Mouse (Mus musculus): ENCODE data around the gene Zfp62. TPM values are rescaled to one million over a fixed set of nuclear protein-coding genes. Genes with fewer than 3 reads are reported as not detected.

Zfp62 gene
- polyA plus RNA-seq (2014; fragmentation: Illumina TruSeq; extraction: RNeasy Lipid Tissue Mini Kit (QIAGEN cat#74804); ENCODE audit: insufficient read depth, low read depth, low replicate concordance): 10.9 TPM

GRCm38 (mm10) chr11:49203129-49203768, at the start of gene Zfp62:
Zfp62 (plus strand) TSS chr11:49203292.

GRCm38 (mm10) chr11:49154077-49154476, 49.0 kb upstream of the Zfp62 start, which contains the start of gene Olfr1394:
Olfr1394 (plus strand) TSS chr11:49154377.

GRCm38 (mm10) chr11:49186955-49187488, 16.1 kb upstream of the Zfp62 start, which contains the start of gene Btnl9:
Btnl9 (minus strand) TSS chr11:49187159.

GRCm38 (mm10) chr11:49243727-49244594, 40.9 kb downstream of the Zfp62 start, which contains the start of gene Mgat1:
Mgat1 (plus strand) TSS chr11:49244191.

Other genes with a start within 250 kb of the Zfp62 start
- 0.87 TPM for gene Olfr56, start 224.4 kb upstream of the Zfp62 start, polyA plus RNA-seq (2014; fragmentation: Illumina TruSeq; extraction: RNeasy Lipid Tissue Mini Kit (QIAGEN cat#74804); ENCODE audit: insufficient read depth, low read depth, low replicate concordance)
- gene 9930111J21Rik1, start 223.9 kb upstream of the Zfp62 start, polyA plus RNA-seq (2014; fragmentation: Illumina TruSeq; extraction: RNeasy Lipid Tissue Mini Kit (QIAGEN cat#74804); ENCODE audit: insufficient read depth, low read depth, low replicate concordance): 1.6 TPM
- 0.61 TPM for gene Gm12185, start 211.1 kb upstream of the Zfp62 start, polyA plus RNA-seq (2014; fragmentation: Illumina TruSeq; extraction: RNeasy Lipid Tissue Mini Kit (QIAGEN cat#74804); ENCODE audit: insufficient read depth, low read depth, low replicate concordance)
- 6.5 TPM for gene Tgtp1, start 209.1 kb upstream of the Zfp62 start, polyA plus RNA-seq (2014; fragmentation: Illumina TruSeq; extraction: RNeasy Lipid Tissue Mini Kit (QIAGEN cat#74804); ENCODE audit: insufficient read depth, low read depth, low replicate concordance)
- 3.5 TPM for gene 9930111J21Rik2, start 152.1 kb upstream of the Zfp62 start, polyA plus RNA-seq (2014; fragmentation: Illumina TruSeq; extraction: RNeasy Lipid Tissue Mini Kit (QIAGEN cat#74804); ENCODE audit: insufficient read depth, low read depth, low replicate concordance)
- gene Tgtp2, start 139.1 kb upstream of the Zfp62 start, polyA plus RNA-seq (2014; fragmentation: Illumina TruSeq; extraction: RNeasy Lipid Tissue Mini Kit (QIAGEN cat#74804); ENCODE audit: insufficient read depth, low read depth, low replicate concordance): 23.2 TPM
- gene Ifi47, start 126.7 kb upstream of the Zfp62 start, polyA plus RNA-seq (2014; fragmentation: Illumina TruSeq; extraction: RNeasy Lipid Tissue Mini Kit (QIAGEN cat#74804); ENCODE audit: insufficient read depth, low read depth, low replicate concordance): 39.1 TPM
- gene Olfr1396, start 88.4 kb upstream of the Zfp62 start, polyA plus RNA-seq (2014; fragmentation: Illumina TruSeq; extraction: RNeasy Lipid Tissue Mini Kit (QIAGEN cat#74804); ENCODE audit: insufficient read depth, low read depth, low replicate concordance): not detected
- gene Olfr1395, start 61.0 kb upstream of the Zfp62 start, polyA plus RNA-seq (2014; fragmentation: Illumina TruSeq; extraction: RNeasy Lipid Tissue Mini Kit (QIAGEN cat#74804); ENCODE audit: insufficient read depth, low read depth, low replicate concordance): not detected
- gene Olfr1394, start 48.9 kb upstream of the Zfp62 start, polyA plus RNA-seq (2014; fragmentation: Illumina TruSeq; extraction: RNeasy Lipid Tissue Mini Kit (QIAGEN cat#74804); ENCODE audit: insufficient read depth, low read depth, low replicate concordance): not detected
- gene Btnl9, start 16.1 kb upstream of the Zfp62 start, polyA plus RNA-seq (2014; fragmentation: Illumina TruSeq; extraction: RNeasy Lipid Tissue Mini Kit (QIAGEN cat#74804); ENCODE audit: insufficient read depth, low read depth, low replicate concordance): 0.89 TPM
- gene Mgat1, start 40.9 kb downstream of the Zfp62 start, polyA plus RNA-seq (2014; fragmentation: Illumina TruSeq; extraction: RNeasy Lipid Tissue Mini Kit (QIAGEN cat#74804); ENCODE audit: insufficient read depth, low read depth, low replicate concordance): 66.7 TPM
- gene Olfr1393, start 75.0 kb downstream of the Zfp62 start, polyA plus RNA-seq (2014; fragmentation: Illumina TruSeq; extraction: RNeasy Lipid Tissue Mini Kit (QIAGEN cat#74804); ENCODE audit: insufficient read depth, low read depth, low replicate concordance): not detected
- not detected for gene Olfr1392, start 82.0 kb downstream of the Zfp62 start, polyA plus RNA-seq (2014; fragmentation: Illumina TruSeq; extraction: RNeasy Lipid Tissue Mini Kit (QIAGEN cat#74804); ENCODE audit: insufficient read depth, low read depth, low replicate concordance)
- not detected for gene Olfr10, start 101.4 kb downstream of the Zfp62 start, polyA plus RNA-seq (2014; fragmentation: Illumina TruSeq; extraction: RNeasy Lipid Tissue Mini Kit (QIAGEN cat#74804); ENCODE audit: insufficient read depth, low read depth, low replicate concordance)
- not detected for gene Olfr1391, start 119.5 kb downstream of the Zfp62 start, polyA plus RNA-seq (2014; fragmentation: Illumina TruSeq; extraction: RNeasy Lipid Tissue Mini Kit (QIAGEN cat#74804); ENCODE audit: insufficient read depth, low read depth, low replicate concordance)
- not detected for gene Olfr1390, start 131.9 kb downstream of the Zfp62 start, polyA plus RNA-seq (2014; fragmentation: Illumina TruSeq; extraction: RNeasy Lipid Tissue Mini Kit (QIAGEN cat#74804); ENCODE audit: insufficient read depth, low read depth, low replicate concordance)
- not detected for gene Olfr1389, start 219.8 kb downstream of the Zfp62 start, polyA plus RNA-seq (2014; fragmentation: Illumina TruSeq; extraction: RNeasy Lipid Tissue Mini Kit (QIAGEN cat#74804); ENCODE audit: insufficient read depth, low read depth, low replicate concordance)
- gene Olfr1388, start 233.3 kb downstream of the Zfp62 start, polyA plus RNA-seq (2014; fragmentation: Illumina TruSeq; extraction: RNeasy Lipid Tissue Mini Kit (QIAGEN cat#74804); ENCODE audit: insufficient read depth, low read depth, low replicate concordance): not detected

All from lung, adult 10 weeks (tissue).